Mouse (Mus musculus) lung, adult 2 months (tissue): ENCODE measurements around the gene Upb1. TPM values are rescaled to one million over a fixed set of nuclear protein-coding genes. Genes with fewer than 3 reads are reported as not detected.
A peak's percentile ranks its signal among the peaks of the same experiment; 100 is the strongest.
"Not testable (repeated sequence)": the region's sequence is repeated elsewhere in the genome, so short reads cannot be mapped to it uniquely, and the experiment has no call there.

Experiments
- DNase-seq: peaks from one replicate; pipeline ENCODE4 v3.0.0; 2022
- H3K4me1 ChIP-seq: fragments of 200-500 bp; 2 replicates; pipeline ENCODE4 v1.6.1; 2011; ENCODE audit warnings: low read length; ENCODE audit not compliant: control insufficient read depth, insufficient read depth
- H3K4me3 ChIP-seq: fragments of 200-500 bp; replicated peaks from 2 replicates; pipeline ENCODE3; 2011; ENCODE audit warnings: low read depth, mild to moderate bottlenecking, control low read depth, low read length; ENCODE audit errors: extremely low read depth
- CTCF ChIP-seq: fragments of 200-500 bp; IDR thresholded peaks from 2 replicates; pipeline ENCODE4 v1.5.1; 2011; ENCODE audit warnings: mild to moderate bottlenecking, low read length, control low read depth; ENCODE audit not compliant: insufficient read depth
- POLR2A ChIP-seq: fragments of 200-500 bp; IDR thresholded peaks from 2 replicates; pipeline ENCODE4 v1.6.1; 2011; ENCODE audit warnings: low read depth, mild to moderate bottlenecking, control low read depth, low read length, borderline replicate concordance; ENCODE audit errors: extremely low read depth
- WGBS: fragments of 180-500 bp; shearing (Covaris S2); methylation state at CpG from one replicate; pipeline ENCODE4 v1.1.7; 2018; 5-methylcytosine and 5-hydroxymethylcytosine counted together
- polyA plus RNA-seq: library from polyadenylated mRNA; depleted of rRNA; stranded (reverse); fragments of >200 nt; gene quantifications from 2 replicates; pipeline ENCODE4 v1.2.3, GENCODE M21; 2012; rRNA removed

The Upb1 gene
- polyA plus RNA-seq: 0.35 and 0.59 TPM in 2 replicates

GRCm38 (mm10) chr10:75400958-75401357 is at the start of gene Upb1:
Upb1 (plus strand) TSS chr10:75401115.
- TF ChIP-seq CTCF (no peak), POLR2A (no peak)
- Histone ChIP-seq H3K4me1 (peaks cover 2% of the 10 kb centered on the region; the same call in 1 of the 2 replicates), H3K4me3 (no peak within 1 kb of the TSS)
- no peak for DNase-seq
- 72% methylated on average over 4 of the region's 4 CpGs for WGBS

GRCm38 (mm10) chr10:75352541-75352940 is 48.4 kb upstream of the Upb1 start:
- Histone ChIP-seq H3K4me1 (peaks cover 4% of the 10 kb centered on the region), H3K4me3 (no peak overlapping the region)
- no peak for DNase-seq
- WGBS: 97% methylated on average over 12 of the region's 12 CpGs
- TF ChIP-seq CTCF: no peak
- TF ChIP-seq POLR2A: no peak

GRCm38 (mm10) chr10:75353838-75354241 is 47.1 kb upstream of the Upb1 start:
- not testable (repeated sequence) for H3K4me1 ChIP-seq, DNase-seq, H3K4me3 ChIP-seq
- WGBS: 44% methylated on average over 9 of the region's 9 CpGs

- 66% methylated on average over 4 of the region's 4 CpGs for WGBS
- H3K4me3 ChIP-seq: no peak overlapping the region
- no peak for TF ChIP-seq CTCF
- no peak for TF ChIP-seq POLR2A
- no peak for DNase-seq
- H3K4me1 ChIP-seq: peaks cover 4% of the 10 kb centered on the region
Measured at GRCm38 (mm10) chr10:75355341-75355740, 45.6 kb upstream of the Upb1 start.

GRCm38 (mm10) chr10:75364214-75364690 is 36.7 kb upstream of the Upb1 start:
- H3K4me1 ChIP-seq, H3K4me3 ChIP-seq, DNase-seq: not testable (repeated sequence)
- WGBS: 6% methylated on average over 1 of the region's 1 CpGs

- Histone ChIP-seq H3K4me3 (no peak overlapping the region), H3K4me1 (peaks cover 6% of the 10 kb centered on the region)
- no peak for DNase-seq
- WGBS: 43% methylated on average over 9 of the region's 9 CpGs
- no peak for TF ChIP-seq POLR2A
- TF ChIP-seq CTCF: no peak
Measured at GRCm38 (mm10) chr10:75364796-75365195, 36.1 kb upstream of the Upb1 start.

- Histone ChIP-seq H3K4me3 (peak overlapping the region; percentile 58), H3K4me1 (peaks cover 6% of the 10 kb centered on the region)
- no peak for DNase-seq
- 0 out of 2 replicates have a peak, but pooled peaks have one; percentile 9 for TF ChIP-seq POLR2A
- TF ChIP-seq CTCF: no peak
- WGBS: 51% methylated on average over 6 of the region's 6 CpGs
Measured at GRCm38 (mm10) chr10:75365231-75365633, 35.7 kb upstream of the Upb1 start.

GRCm38 (mm10) chr10:75373655-75374351 is 27.1 kb upstream of the Upb1 start:
- DNase-seq: peak; percentile 28
- WGBS: 32% methylated on average over 16 of the region's 19 CpGs
- not testable (repeated sequence) for H3K4me1 ChIP-seq, H3K4me3 ChIP-seq

GRCm38 (mm10) chr10:75378688-75379087 is 22.2 kb upstream of the Upb1 start:
- no peak for DNase-seq
- 50% methylated on average over 10 of the region's 10 CpGs for WGBS
- H3K4me1 ChIP-seq: no peaks in the 10 kb centered on the region
- no peak overlapping the region for H3K4me3 ChIP-seq
- TF ChIP-seq CTCF: no peak
- no peak for TF ChIP-seq POLR2A

- H3K4me1 ChIP-seq: no peaks in the 10 kb centered on the region
- no peak for DNase-seq
- no peak overlapping the region for H3K4me3 ChIP-seq
- WGBS: 80% methylated on average over 2 of the region's 2 CpGs
- TF ChIP-seq POLR2A (no peak), CTCF (no peak)
Measured at GRCm38 (mm10) chr10:75390156-75390555, 10.8 kb upstream of the Upb1 start.
